Mouse (Mus musculus) lung, postnatal 0 days (tissue): ENCODE results near the gene Olfml3. TPM values are rescaled to one million over a fixed set of nuclear protein-coding genes. Genes with fewer than 3 reads are reported as not detected.

ENCODE experiments used
- ATAC-seq: fragments of 200-750 bp; cut with Nextera tagmentation; 2 replicates; pipeline ENCODE4 v1.8.0; 2017; ENCODE audit warnings: moderate library complexity
- DNase-seq: peaks from one replicate; pipeline ENCODE4 v3.0.0-alpha.2; 2016; ENCODE audit warnings: low spot score
- H3K27ac ChIP-seq: fragments of 300-500 bp; sonication (generic); 2 replicates; pipeline ENCODE4 v1.5.1; 2014; ENCODE audit warnings: antibody characterized with exemption, mild to moderate bottlenecking, low read length, mixed read lengths
- H3K27me3 ChIP-seq: fragments of 300-500 bp; sonication (generic); replicated peaks from 2 replicates; pipeline ENCODE4 v1.6.1; 2014; ENCODE audit warnings: low read length, mixed read lengths; ENCODE audit not compliant: insufficient read depth
- H3K36me3 ChIP-seq: fragments of 300-500 bp; sonication (generic); 2 replicates; pipeline ENCODE4 v1.6.1; 2014; ENCODE audit warnings: low read length, mixed read lengths; ENCODE audit not compliant: insufficient read depth
- H3K4me1 ChIP-seq: fragments of 300-500 bp; sonication (generic); 2 replicates; pipeline ENCODE4 v1.6.1; 2014; ENCODE audit warnings: antibody characterized with exemption, low read depth, low read length, mixed read lengths; ENCODE audit not compliant: insufficient read depth
- H3K4me2 ChIP-seq: fragments of 300-500 bp; sonication (generic); replicated peaks from 2 replicates; pipeline ENCODE4 v1.6.1; 2014; ENCODE audit warnings: low read depth, mild to moderate bottlenecking, low read length, moderate library complexity, mixed read lengths
- H3K4me3 ChIP-seq: fragments of 300-500 bp; sonication (generic); 2 replicates; pipeline ENCODE4 v1.5.1; 2014; ENCODE audit warnings: low read depth, low read length
- H3K9ac ChIP-seq: fragments of 300-500 bp; sonication (generic); replicated peaks from 2 replicates; pipeline ENCODE4 v1.6.1; 2014; ENCODE audit warnings: low read depth, mild to moderate bottlenecking
- H3K9me3 ChIP-seq: fragments of 300-500 bp; sonication (generic); 2 replicates; pipeline ENCODE4 v1.6.1; 2016; ENCODE audit warnings: low read length, mixed read lengths
- CTCF ChIP-seq: IDR thresholded peaks from 2 replicates; pipeline ENCODE4 v1.5.1; 2016; ENCODE audit warnings: antibody characterized with exemption, mild to moderate bottlenecking
- EP300 ChIP-seq: IDR thresholded peaks from 2 replicates; pipeline ENCODE4 v1.6.1; 2016; ENCODE audit warnings: antibody characterized with exemption, mild to moderate bottlenecking, control low read depth
- WGBS: fragments of 180-500 bp; shearing (Covaris S2); extraction: QIAGEN DNeasy Blood & Tissue Kit; methylation state at CpG from one replicate; pipeline ENCODE4 v1.1.7; 2014; 5-methylcytosine and 5-hydroxymethylcytosine counted together
- polyA plus RNA-seq: library from polyadenylated mRNA; unstranded; fragments of >200 nt; fragmentation: Nextera tagmentation; extraction: Ambion mirVana; gene quantifications from 2 replicates; pipeline ENCODE4 v1.2.1, GENCODE M21; 2015

The Olfml3 gene
- polyA plus RNA-seq, 1 experiment from 2014 or later, result 98.3 TPM

DNA sequence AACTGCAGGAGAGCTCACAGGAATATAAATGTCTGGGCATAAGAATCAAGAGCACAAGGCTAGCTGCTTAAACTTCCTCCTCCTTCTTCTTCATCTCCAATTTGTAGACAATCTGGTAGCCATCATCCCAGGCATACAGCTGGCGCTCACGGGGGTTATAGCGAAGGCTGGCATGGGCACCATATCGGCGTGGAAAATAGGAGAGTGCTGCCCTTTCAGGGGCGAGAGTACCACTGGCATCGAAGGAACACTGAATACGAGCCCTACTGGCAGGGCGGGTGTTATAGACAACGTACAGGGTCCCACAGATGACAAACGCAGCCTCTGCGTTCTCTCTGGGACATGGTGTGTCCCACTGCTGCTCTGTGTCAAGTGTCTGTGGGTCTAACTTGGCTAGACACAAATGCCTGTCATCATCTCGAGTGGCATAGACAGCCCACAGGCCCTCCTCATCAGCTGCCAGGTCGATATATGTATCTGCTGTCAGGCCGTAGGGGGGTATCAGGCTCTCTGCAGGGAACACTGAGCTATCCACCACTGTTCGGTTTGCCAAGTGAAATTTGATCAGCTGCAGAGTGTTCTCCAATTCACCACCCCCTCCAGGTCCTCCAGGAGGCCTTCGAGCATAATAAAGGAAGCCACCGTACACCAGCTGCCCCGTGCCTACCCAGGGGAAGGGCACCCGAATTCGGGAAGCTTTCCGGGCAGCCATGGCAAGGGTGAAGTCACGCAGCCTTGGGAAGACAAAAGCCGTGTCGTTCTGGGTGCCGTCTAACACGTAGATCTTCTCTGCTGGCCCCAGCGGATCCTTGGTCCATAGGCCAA is 1.8 kb downstream of the Olfml3 start:
- H3K27ac ChIP-seq, result peak overlapping the region; percentile 71
- no peak for DNase-seq
- H3K4me1 ChIP-seq, result peaks cover 13% of the 10 kb centered on the region; the same call in 1 of the 2 replicates
- peak overlapping the region; percentile 58 for H3K4me2 ChIP-seq
- 0 out of 2 replicates have a peak, but pooled peaks cover 7% of the 10 kb centered on the region for H3K36me3 ChIP-seq
- H3K27me3 ChIP-seq, result no peaks in the 10 kb centered on the region
- no peak for TF ChIP-seq EP300
- no peak for TF ChIP-seq CTCF
- H3K4me3 ChIP-seq, result peak overlapping the region; percentile 34
- ATAC-seq, result 0 out of 2 replicates have a peak, but pooled peaks have one; percentile 1
- 59% methylated on average over 28 of the region's 28 CpGs for WGBS
- no peaks in the 10 kb centered on the region for H3K9me3 ChIP-seq
- no peak overlapping the region for H3K9ac ChIP-seq

DNA sequence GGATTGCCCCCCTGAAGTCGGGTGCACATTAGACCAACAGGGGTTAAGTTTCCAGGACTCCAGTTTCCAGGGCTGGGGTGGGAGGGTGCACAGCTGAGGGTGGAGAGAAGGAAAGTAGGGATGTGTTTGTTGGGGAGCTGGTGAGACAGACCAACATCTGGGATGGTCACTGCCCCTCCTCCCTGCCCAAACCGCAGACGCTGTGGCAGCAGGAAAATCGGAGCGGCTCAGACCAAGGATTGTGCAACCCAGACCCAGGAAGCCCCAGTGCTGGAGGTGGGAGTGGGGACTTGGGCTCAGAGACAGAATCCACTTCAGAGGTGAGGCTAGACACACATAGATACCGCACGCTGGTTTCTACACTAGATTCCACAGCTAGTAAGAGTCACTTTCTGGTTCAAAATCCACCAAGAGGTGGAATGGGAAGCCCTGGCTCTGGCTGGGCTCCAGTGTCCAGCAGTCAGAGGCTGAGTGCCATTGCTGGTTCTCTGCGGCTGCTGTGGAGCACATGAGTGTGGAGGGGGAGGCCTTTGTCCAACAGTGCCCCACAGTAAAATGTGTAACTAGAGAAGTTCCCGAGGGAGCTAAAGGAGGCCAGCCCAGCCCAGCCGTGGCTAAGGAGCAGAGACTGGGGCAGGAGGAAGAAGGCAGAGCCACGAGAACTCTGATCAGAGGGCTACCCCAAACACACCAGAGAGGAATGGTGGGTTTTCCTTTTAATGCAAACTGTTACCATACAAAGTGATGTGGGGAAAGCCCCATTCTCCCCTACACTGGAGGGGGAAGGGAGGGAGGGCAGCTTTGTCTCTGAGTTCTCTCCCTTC is 2.9 kb downstream of the Olfml3 start:
- no peaks in the 10 kb centered on the region for H3K27me3 ChIP-seq
- peaks cover 13% of the 10 kb centered on the region; the same call in 1 of the 2 replicates for H3K4me1 ChIP-seq
- ATAC-seq, result peak; percentile 53
- peak overlapping the region; percentile 58 for H3K4me2 ChIP-seq
- 0 out of 2 replicates have a peak overlapping the region, but pooled peaks have one; percentile 23 for H3K9ac ChIP-seq
- H3K27ac ChIP-seq, result peak overlapping the region; percentile 71
- H3K9me3 ChIP-seq, result no peaks in the 10 kb centered on the region
- H3K4me3 ChIP-seq, result no peak overlapping the region
- peak; percentile 81 for DNase-seq
- 0 out of 2 replicates have a peak, but pooled peaks cover 7% of the 10 kb centered on the region for H3K36me3 ChIP-seq
- 11% methylated on average over 11 of the region's 11 CpGs for WGBS
- TF ChIP-seq CTCF (no peak), EP300 (no peak)

DNA sequence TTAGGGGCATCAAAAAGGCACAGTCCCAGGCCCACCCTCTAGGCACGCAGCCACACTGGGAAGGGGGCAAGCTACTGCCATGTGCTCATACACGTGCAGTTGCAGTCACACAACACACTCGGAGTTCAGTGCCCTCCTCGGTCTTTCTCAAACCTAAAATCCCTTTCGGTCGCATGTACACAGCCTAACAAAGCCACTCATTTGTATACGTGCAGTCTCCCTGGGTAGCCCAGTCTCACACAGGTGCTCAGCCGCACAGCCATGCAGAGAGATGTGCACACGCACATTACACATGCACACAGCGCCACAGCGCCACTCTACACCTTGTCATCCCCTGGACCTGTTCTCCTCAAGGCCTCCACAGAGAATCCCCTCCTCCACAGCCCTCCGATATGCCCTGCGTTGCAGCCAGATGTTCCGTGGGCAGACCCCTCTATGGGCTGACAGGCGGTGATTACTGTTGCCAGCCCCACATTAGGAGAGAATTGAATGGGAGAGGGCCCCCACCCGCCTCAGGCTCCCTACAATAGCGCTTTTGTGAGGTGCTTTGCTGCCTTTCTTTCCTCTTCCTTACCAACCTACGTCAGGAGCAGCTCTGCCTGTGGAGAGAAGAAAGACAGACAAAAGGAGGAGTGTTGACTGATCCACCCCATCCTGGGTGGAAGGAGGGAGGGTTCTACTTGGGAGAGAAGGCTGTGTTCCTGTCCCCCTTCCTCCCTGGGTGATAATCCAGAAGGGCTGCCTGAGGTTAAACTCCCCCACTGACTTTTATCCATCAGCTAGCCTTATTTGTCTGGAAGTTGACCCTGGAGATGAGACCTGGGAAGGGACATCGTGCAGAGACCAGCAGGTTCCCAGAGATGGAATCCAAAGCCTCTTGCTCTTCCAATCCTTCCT is 3.8 kb downstream of the Olfml3 start:
- 36% methylated on average over 19 of the region's 19 CpGs for WGBS
- H3K36me3 ChIP-seq, result 0 out of 2 replicates have a peak, but pooled peaks cover 7% of the 10 kb centered on the region
- peak; percentile 67 for DNase-seq
- H3K4me3 ChIP-seq, result no peak overlapping the region
- peaks cover 13% of the 10 kb centered on the region; the same call in 1 of the 2 replicates for H3K4me1 ChIP-seq
- H3K9me3 ChIP-seq, result no peaks in the 10 kb centered on the region
- TF ChIP-seq CTCF (no peak; the same call in 1 of the 2 replicates), EP300 (no peak)
- peak overlapping the region; percentile 58 for H3K4me2 ChIP-seq
- no peak for ATAC-seq
- H3K27ac ChIP-seq, result peak overlapping the region; percentile 71
- no peaks in the 10 kb centered on the region for H3K27me3 ChIP-seq
- no peak overlapping the region for H3K9ac ChIP-seq

DNA sequence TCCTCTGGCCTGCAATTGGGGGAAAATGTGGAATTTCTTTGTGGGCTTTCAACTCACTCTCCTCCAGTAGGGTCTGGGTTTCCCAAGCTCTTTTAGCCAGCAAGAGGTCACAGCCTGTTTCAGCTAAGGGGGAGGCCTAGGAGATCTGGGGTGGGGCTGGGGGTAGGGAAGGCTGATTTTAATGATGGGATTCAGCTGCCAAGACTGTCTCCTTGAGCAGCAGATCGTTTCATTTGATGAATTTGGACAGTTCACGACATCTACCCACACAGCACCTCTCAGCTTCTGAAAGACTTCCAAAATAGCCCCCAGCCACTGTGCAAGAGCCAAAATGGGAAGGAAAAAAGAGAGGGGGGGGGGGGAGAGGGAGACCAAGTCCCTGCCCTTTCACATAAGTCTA is 4.6 kb downstream of the Olfml3 start:
- ATAC-seq, result peak; percentile 3; the same call in 1 of the 2 replicates
- H3K27me3 ChIP-seq, result no peaks in the 10 kb centered on the region
- H3K36me3 ChIP-seq, result 0 out of 2 replicates have a peak, but pooled peaks cover 7% of the 10 kb centered on the region
- 42% methylated on average over 2 of the region's 2 CpGs for WGBS
- no peak overlapping the region for H3K4me2 ChIP-seq
- TF ChIP-seq EP300 (no peak), CTCF (no peak)
- 0 out of 2 replicates have a peak overlapping the region, but pooled peaks have one; percentile 12 for H3K27ac ChIP-seq
- H3K9ac ChIP-seq, result no peak overlapping the region
- no peaks in the 10 kb centered on the region for H3K9me3 ChIP-seq
- DNase-seq, result peak; percentile 58
- H3K4me1 ChIP-seq, result peaks cover 13% of the 10 kb centered on the region; the same call in 1 of the 2 replicates
- no peak overlapping the region for H3K4me3 ChIP-seq

DNA sequence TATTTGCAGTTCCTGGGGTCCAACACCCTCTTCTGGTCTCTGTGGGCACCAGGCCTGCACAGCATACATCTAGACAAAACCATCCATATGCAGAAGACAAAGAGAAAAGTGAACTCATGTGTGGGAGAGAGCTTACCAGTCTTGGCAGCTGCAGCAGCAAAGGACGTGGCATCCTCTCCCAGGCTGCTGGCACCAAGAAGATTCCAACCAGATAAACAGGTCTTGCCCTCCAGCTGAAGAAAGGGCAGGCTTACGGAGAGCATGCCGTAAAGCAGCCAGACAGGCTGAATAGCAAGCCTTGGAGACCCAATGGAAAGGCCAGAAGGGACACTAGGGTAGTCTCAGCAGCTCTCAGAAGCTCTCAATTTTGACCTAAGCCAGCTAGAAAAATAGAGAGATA is 5.7 kb downstream of the Olfml3 start:
- 80% methylated on average over 3 of the region's 3 CpGs for WGBS
- H3K4me3 ChIP-seq, result no peak overlapping the region
- no peak for TF ChIP-seq EP300
- TF ChIP-seq CTCF, result no peak
- DNase-seq (no peak), ATAC-seq (no peak)
- H3K9ac ChIP-seq, result no peak overlapping the region
- 0 out of 2 replicates have a peak, but pooled peaks cover 7% of the 10 kb centered on the region for H3K36me3 ChIP-seq
- H3K4me1 ChIP-seq, result peaks cover 7% of the 10 kb centered on the region; the same call in 1 of the 2 replicates
- H3K9me3 ChIP-seq, result no peaks in the 10 kb centered on the region
- H3K27ac ChIP-seq, result no peak overlapping the region
- no peak overlapping the region for H3K4me2 ChIP-seq
- H3K27me3 ChIP-seq, result no peaks in the 10 kb centered on the region
